ENCODE assay signal across 8 mouse cellular contexts in genomic region chr7:44770046-44770578, GRCm38 (mm10). TPM values are rescaled to one million over a fixed set of nuclear protein-coding genes. Genes with fewer than 3 reads are reported as not detected.
DNase-seq lines count a peak whose midpoint lies in the region; ATAC-seq and TF ChIP-seq lines count a peak whose summit lies in the region.

No protein-coding gene starts in this region.

- CTCF ChIA-PET in Patski (lab: Charles Lee): no interaction called here

- H3K36me3 ChIP-seq in hindbrain, embryonic 10.5 days: peaks cover 94% of the 10 kb centered on the region
- peaks cover 17% of the 10 kb centered on the region for H3K36me3 ChIP-seq in hindbrain, embryonic 16.5 days (ENCODE audit: control insufficient read depth, insufficient read depth, low read length)
- H3K36me3 ChIP-seq in embryonic facial prominence, embryonic 11.5 days (replicated peaks; ENCODE audit: control insufficient read depth, insufficient read depth, low read depth, low read length): no peaks in the 10 kb centered on the region; the same call in 1 of the 2 replicates
- H3K36me3 ChIP-seq in kidney, adult 2 months (ENCODE audit: control insufficient read depth, insufficient read depth, low read length): peaks cover 2% of the 10 kb centered on the region

- H3K27ac ChIP-seq in hindbrain, embryonic 10.5 days: no peak overlapping the region
- no peak overlapping the region for H3K27ac ChIP-seq in hindbrain, embryonic 16.5 days (ENCODE audit: low read depth, low read length)
- no peak overlapping the region for H3K27ac ChIP-seq in embryonic facial prominence, embryonic 11.5 days (replicated peaks; ENCODE audit: low read depth, low read length)
- no peak overlapping the region for H3K27ac ChIP-seq in kidney, adult 2 months (ENCODE audit: insufficient read depth, low read depth, low read length)

- no peak overlapping the region for H3K4me2 ChIP-seq in hindbrain, embryonic 16.5 days (ENCODE audit: low read length)
- H3K4me2 ChIP-seq in embryonic facial prominence, embryonic 11.5 days (ENCODE audit: low read depth, low read length): no peak overlapping the region

- TF ChIP-seq CTCF in Patski (IDR thresholded peaks at IDR 0.05): no peak
- 0 out of 2 replicates have a peak, but pooled peaks have one; percentile 19 for TF ChIP-seq CTCF in kidney, adult 2 months (conservative IDR thresholded peaks at IDR 0.05; ENCODE audit: insufficient read depth, insufficient read length, low read depth, low read length)

- H3K9ac ChIP-seq in hindbrain, embryonic 16.5 days (ENCODE audit: low read depth, low read length): no peak overlapping the region
- no peak overlapping the region for H3K9ac ChIP-seq in embryonic facial prominence, embryonic 11.5 days (replicated peaks; ENCODE audit: low read length)

- in situ Hi-C loops in Patski (cut with MboI; ENCODE audit: low pct_unique_long_range_greater_than_20kb): no loop called here

- no peaks in the 10 kb centered on the region for H3K4me1 ChIP-seq in hindbrain, embryonic 10.5 days (replicated peaks)
- no peaks in the 10 kb centered on the region for H3K4me1 ChIP-seq in hindbrain, embryonic 16.5 days (ENCODE audit: control insufficient read depth, insufficient read depth, low read depth, low read length)
- H3K4me1 ChIP-seq in embryonic facial prominence, embryonic 11.5 days (ENCODE audit: control insufficient read depth, insufficient read depth, low read length): no peaks in the 10 kb centered on the region
- H3K4me1 ChIP-seq in kidney, adult 2 months (ENCODE audit: control insufficient read depth, insufficient read depth, low read length): no peaks in the 10 kb centered on the region

- no peak for TF ChIP-seq POLR2A in kidney, adult 2 months (IDR thresholded peaks at IDR 0.05; ENCODE audit: low read depth, low read length)

- H3K4me3 ChIP-seq in hindbrain, embryonic 10.5 days: no peak overlapping the region
- no peak overlapping the region for H3K4me3 ChIP-seq in hindbrain, embryonic 16.5 days (ENCODE audit: low read length)
- H3K4me3 ChIP-seq in embryonic facial prominence, embryonic 11.5 days (ENCODE audit: low read depth, low read length): no peak overlapping the region
- no peak overlapping the region for H3K4me3 ChIP-seq in kidney, adult 2 months (ENCODE audit: insufficient read depth, low read depth, low read length)

- WGBS in hindbrain, embryonic 10.5 days: 16% methylated on average over 6 of the region's 6 CpGs
- 21% methylated on average over 6 of the region's 6 CpGs for WGBS in hindbrain, embryonic 16.5 days
- 16% methylated on average over 6 of the region's 6 CpGs for WGBS in embryonic facial prominence, embryonic 11.5 days
- WGBS in kidney, adult 2 months: 18% methylated on average over 6 of the region's 6 CpGs

- no peaks in the 10 kb centered on the region for H3K27me3 ChIP-seq in hindbrain, embryonic 10.5 days (ENCODE audit: insufficient read depth, poor library complexity, severe bottlenecking)
- H3K27me3 ChIP-seq in hindbrain, embryonic 16.5 days (replicated peaks; ENCODE audit: control insufficient read depth, insufficient read depth, low read length): no peaks in the 10 kb centered on the region
- no peaks in the 10 kb centered on the region for H3K27me3 ChIP-seq in Patski
- no peaks in the 10 kb centered on the region for H3K27me3 ChIP-seq in embryonic facial prominence, embryonic 11.5 days (ENCODE audit: control insufficient read depth, insufficient read depth, low read length)
- H3K27me3 ChIP-seq in kidney, adult 2 months (replicated peaks; ENCODE audit: control insufficient read depth, insufficient read depth, low read length): no peaks in the 10 kb centered on the region

- POLR2A ChIA-PET in Patski (lab: Charles Lee): no interaction called here

- DNase-seq in hindbrain, embryonic 10.5 days (ENCODE audit: low spot score): peak; percentile 71
- peak; percentile 27 for DNase-seq in Patski (ENCODE audit: low read depth, low spot score)
- DNase-seq in embryonic facial prominence, embryonic 11.5 days (ENCODE audit: low spot score): peak; percentile 94
- peak; percentile 72 for DNase-seq in kidney, adult 2 months
- peak; percentile 79 for DNase-seq in lung, postnatal 10 days
- peak; percentile 65 for DNase-seq in testis, postnatal 14 days (ENCODE audit: low spot score)
- no peak for DNase-seq in layer of hippocampus, adult 9-11 months

- no peaks in the 10 kb centered on the region for H3K9me3 ChIP-seq in hindbrain, embryonic 10.5 days
- no peaks in the 10 kb centered on the region for H3K9me3 ChIP-seq in hindbrain, embryonic 16.5 days (ENCODE audit: control insufficient read depth, low read length)
- no peaks in the 10 kb centered on the region for H3K9me3 ChIP-seq in embryonic facial prominence, embryonic 11.5 days (replicated peaks; ENCODE audit: control insufficient read depth, low read length)

- ATAC-seq in hindbrain, embryonic 16.5 days: no peak
- ATAC-seq in Patski: no peak
- no peak for ATAC-seq in embryonic facial prominence, embryonic 11.5 days (replicated peaks; ENCODE audit: insufficient number of reproducible peaks, low FRiP score, low TSS enrichment, low read depth)

RNA-seq across cellular contexts. Expression of gene Zfp473, which starts 19.3 kb away (rescaled TPM):
- polyA plus RNA-seq in hindbrain, embryonic 10.5 days (2016; fragmentation: Nextera tagmentation; extraction: Ambion mirVana): 3.6 and 4.0 TPM in 2 replicates
- 1.1 and 1.4 TPM in 2 replicates for polyA plus RNA-seq in hindbrain, embryonic 16.5 days (2015; fragmentation: Nextera tagmentation; extraction: Ambion mirVana)
- polyA plus RNA-seq in Patski (2021): 1.8 TPM
- polyA plus RNA-seq in embryonic facial prominence, embryonic 11.5 days (2014; fragmentation: Nextera tagmentation; extraction: Ambion mirVana): 3.3 and 3.6 TPM in 2 replicates
- 0.04 and 0.09 TPM in 2 replicates for polyA plus RNA-seq in kidney, adult 2 months (2012; rRNA removed)

RNA-seq across cellular contexts. Expression of gene Vrk3, which starts 21.9 kb away (rescaled TPM):
- polyA plus RNA-seq in hindbrain, embryonic 10.5 days (2016; fragmentation: Nextera tagmentation; extraction: Ambion mirVana): 45.3 and 46.6 TPM in 2 replicates
- 31.2 and 34.0 TPM in 2 replicates for polyA plus RNA-seq in hindbrain, embryonic 16.5 days (2015; fragmentation: Nextera tagmentation; extraction: Ambion mirVana)
- polyA plus RNA-seq in Patski (2021): 51.5 TPM
- 32.3 and 38.0 TPM in 2 replicates for polyA plus RNA-seq in embryonic facial prominence, embryonic 11.5 days (2014; fragmentation: Nextera tagmentation; extraction: Ambion mirVana)
- 78.9 and 93.7 TPM in 2 replicates for polyA plus RNA-seq in kidney, adult 2 months (2012; rRNA removed)

RNA-seq across cellular contexts. Expression of gene Nup62, which starts 45.8 kb away (rescaled TPM):
- 135 and 158 TPM in 2 replicates for polyA plus RNA-seq in hindbrain, embryonic 10.5 days (2016; fragmentation: Nextera tagmentation; extraction: Ambion mirVana)
- polyA plus RNA-seq in hindbrain, embryonic 16.5 days (2015; fragmentation: Nextera tagmentation; extraction: Ambion mirVana): 42.5 and 51.6 TPM in 2 replicates
- 48.7 TPM for polyA plus RNA-seq in Patski (2021)
- polyA plus RNA-seq in embryonic facial prominence, embryonic 11.5 days (2014; fragmentation: Nextera tagmentation; extraction: Ambion mirVana): 66.9 and 72.6 TPM in 2 replicates
- 32.6 and 35.9 TPM in 2 replicates for polyA plus RNA-seq in kidney, adult 2 months (2012; rRNA removed)

RNA-seq across cellular contexts. Expression of gene Il4i1, which starts 46.1 kb away (rescaled TPM):
- 1.7 and 1.9 TPM in 2 replicates for polyA plus RNA-seq in hindbrain, embryonic 10.5 days (2016; fragmentation: Nextera tagmentation; extraction: Ambion mirVana)
- polyA plus RNA-seq in hindbrain, embryonic 16.5 days (2015; fragmentation: Nextera tagmentation; extraction: Ambion mirVana): 0.80 and 1.7 TPM in 2 replicates
- 2.2 TPM for polyA plus RNA-seq in Patski (2021)
- polyA plus RNA-seq in embryonic facial prominence, embryonic 11.5 days (2014; fragmentation: Nextera tagmentation; extraction: Ambion mirVana): 0.52 and 1.9 TPM in 2 replicates
- polyA plus RNA-seq in kidney, adult 2 months (2012; rRNA removed): 1.5 and 9.7 TPM in 2 replicates

RNA-seq across cellular contexts. Expression of gene Atf5, which starts 46.3 kb away (rescaled TPM):
- polyA plus RNA-seq in hindbrain, embryonic 10.5 days (2016; fragmentation: Nextera tagmentation; extraction: Ambion mirVana): 4.6 TPM in 2 replicates
- 2.7 and 2.9 TPM in 2 replicates for polyA plus RNA-seq in hindbrain, embryonic 16.5 days (2015; fragmentation: Nextera tagmentation; extraction: Ambion mirVana)
- 76.6 TPM for polyA plus RNA-seq in Patski (2021)
- 2.9 and 3.1 TPM in 2 replicates for polyA plus RNA-seq in embryonic facial prominence, embryonic 11.5 days (2014; fragmentation: Nextera tagmentation; extraction: Ambion mirVana)
- 42.1 and 57.2 TPM in 2 replicates for polyA plus RNA-seq in kidney, adult 2 months (2012; rRNA removed)
